Mouse (Mus musculus): ENCODE measurements around the gene Slc9a9. TPM values are rescaled to one million over a fixed set of nuclear protein-coding genes. Genes with fewer than 3 reads are reported as not detected.

The Slc9a9 gene
- 2.3 TPM in 2 replicates for polyA plus RNA-seq (2015; fragmentation: Nextera tagmentation; extraction: Ambion mirVana)

DNA sequence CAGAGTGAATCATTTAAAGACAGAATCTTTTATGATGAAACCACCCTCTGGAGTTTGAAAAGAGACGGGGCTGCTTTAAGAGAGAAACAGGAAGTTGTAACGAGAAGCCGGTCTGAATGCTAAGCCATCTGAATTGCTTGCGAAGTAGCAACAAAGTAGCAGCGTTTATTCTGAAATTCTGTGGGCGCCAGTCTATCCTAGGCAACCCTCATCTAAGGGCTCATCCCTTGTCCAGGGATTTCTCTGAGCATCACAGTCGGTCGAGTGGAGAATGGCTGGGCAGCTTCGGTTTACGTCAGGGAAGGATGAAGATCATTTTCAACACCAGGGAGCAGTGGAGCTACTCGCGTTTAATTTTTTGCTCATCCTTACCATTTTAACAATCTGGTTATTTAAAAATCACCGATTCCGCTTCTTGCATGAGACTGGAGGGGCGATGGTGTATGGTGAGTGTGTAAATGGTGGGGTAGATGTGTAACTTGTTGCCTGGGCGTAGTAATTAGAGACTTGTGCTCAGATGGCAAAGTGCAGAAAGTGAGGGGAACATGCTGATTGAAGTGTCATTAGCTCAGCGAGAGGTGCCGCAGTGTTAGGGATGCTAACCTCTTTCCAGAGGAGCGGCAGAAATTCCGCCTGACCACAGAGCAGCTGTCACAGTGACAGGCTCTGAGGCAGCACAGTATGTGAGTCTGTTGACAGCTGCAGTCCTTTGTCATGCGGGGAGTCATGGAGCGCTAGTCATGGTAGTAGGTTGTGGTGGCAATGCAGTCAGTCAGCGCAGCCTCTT, at the start of gene Slc9a9:
Slc9a9 (plus strand) TSS at position 119 of the 787 bp plus-strand sequence.
- peak within 1 kb of the TSS; percentile 63 for H3K4me3 ChIP-seq (ENCODE audit: low read depth, low read length)
- ATAC-seq (peak; percentile 57), DNase-seq (no peak)
- peaks cover 9% of the 10 kb centered on the region; the same call in 1 of the 2 replicates for H3K4me1 ChIP-seq (ENCODE audit: insufficient read depth)
- no peak for TF ChIP-seq EP300 (IDR thresholded peaks at IDR 0.05; ENCODE audit: low read depth)
- no peak for TF ChIP-seq CTCF (IDR thresholded peaks at IDR 0.05; ENCODE audit: low read depth)
- H3K27me3 ChIP-seq (ENCODE audit: insufficient read depth, low read length) = no peaks in the 10 kb centered on the region
- peak within 1 kb of the TSS; percentile 65 for H3K9ac ChIP-seq (replicated peaks)
- peak within 1 kb of the TSS; percentile 77 for H3K4me2 ChIP-seq (ENCODE audit: low read depth, low read length)
- peak within 1 kb of the TSS; percentile 60; the same call in 1 of the 2 replicates for H3K27ac ChIP-seq (ENCODE audit: low read depth)
- H3K9me3 ChIP-seq (ENCODE audit: low read length) = no peaks in the 10 kb centered on the region
- no peaks in the 10 kb centered on the region for H3K36me3 ChIP-seq (replicated peaks; ENCODE audit: insufficient read depth, low read length)
- 2% methylated on average over 23 of the region's 23 CpGs for WGBS (ENCODE audit: insufficient replicate concordance)

DNA sequence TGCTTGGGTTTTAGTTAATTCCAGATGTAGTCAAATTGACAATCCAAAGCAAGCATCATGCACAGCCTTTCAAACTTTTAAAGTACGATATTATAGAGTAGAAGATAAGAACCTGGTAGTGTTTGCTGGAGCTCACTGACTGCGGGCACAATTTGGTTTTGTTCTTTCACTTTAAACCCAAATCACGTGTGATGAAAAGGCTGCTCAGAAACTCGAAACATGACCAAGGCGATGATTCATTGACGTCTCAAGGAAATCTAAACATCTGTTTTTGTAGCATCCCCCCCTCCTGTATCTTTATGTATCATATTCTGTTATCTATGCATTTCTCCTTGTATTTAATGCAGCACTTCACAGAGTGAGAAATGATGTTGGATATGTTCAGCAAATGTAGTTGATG, 49.4 kb upstream of the Slc9a9 start:
- Histone ChIP-seq H3K4me2 (ENCODE audit: low read depth, low read length) (no peak overlapping the region), H3K9ac (replicated peaks) (no peak overlapping the region), H3K4me1 (ENCODE audit: insufficient read depth) (no peaks in the 10 kb centered on the region), H3K9me3 (ENCODE audit: low read length) (no peaks in the 10 kb centered on the region), H3K36me3 (replicated peaks; ENCODE audit: insufficient read depth, low read length) (no peaks in the 10 kb centered on the region), H3K4me3 (ENCODE audit: low read depth, low read length) (no peak overlapping the region), H3K27me3 (ENCODE audit: insufficient read depth, low read length) (no peaks in the 10 kb centered on the region), H3K27ac (ENCODE audit: low read depth) (no peak overlapping the region)
- no peak for ATAC-seq
- TF ChIP-seq CTCF (IDR thresholded peaks at IDR 0.05; ENCODE audit: low read depth) = no peak
- no peak for TF ChIP-seq EP300 (IDR thresholded peaks at IDR 0.05; ENCODE audit: low read depth)
- DNase-seq = no peak
- WGBS (ENCODE audit: insufficient replicate concordance) = 79% methylated on average over 6 of the region's 6 CpGs

DNA sequence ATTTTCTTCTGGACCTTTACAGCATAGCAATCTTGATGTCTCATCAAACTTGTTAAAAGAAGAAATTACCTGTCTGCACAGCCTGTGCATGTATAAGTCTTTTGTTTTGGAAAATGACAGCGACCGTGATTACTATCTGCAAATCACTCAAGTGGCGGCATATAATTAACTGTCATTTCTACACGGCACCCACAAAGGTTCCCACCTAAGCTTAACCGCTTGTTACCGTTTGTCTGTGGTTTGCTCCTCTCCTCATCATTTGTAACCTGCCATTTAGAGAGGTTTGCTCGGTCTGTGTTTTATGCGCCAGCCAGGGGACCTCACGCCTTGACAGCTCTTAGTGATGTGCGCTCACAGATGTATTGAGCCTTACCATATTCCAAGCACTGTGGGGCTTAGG, 48.9 kb upstream of the Slc9a9 start:
- ATAC-seq (no peak), DNase-seq (no peak)
- no peak for TF ChIP-seq EP300 (IDR thresholded peaks at IDR 0.05; ENCODE audit: low read depth)
- no peak for TF ChIP-seq CTCF (IDR thresholded peaks at IDR 0.05; ENCODE audit: low read depth)
- Histone ChIP-seq H3K9ac (replicated peaks) (no peak overlapping the region), H3K9me3 (ENCODE audit: low read length) (no peaks in the 10 kb centered on the region), H3K4me1 (ENCODE audit: insufficient read depth) (no peaks in the 10 kb centered on the region), H3K27me3 (ENCODE audit: insufficient read depth, low read length) (no peaks in the 10 kb centered on the region), H3K4me2 (ENCODE audit: low read depth, low read length) (no peak overlapping the region), H3K36me3 (replicated peaks; ENCODE audit: insufficient read depth, low read length) (no peaks in the 10 kb centered on the region), H3K4me3 (ENCODE audit: low read depth, low read length) (no peak overlapping the region), H3K27ac (ENCODE audit: low read depth) (no peak overlapping the region)
- 73% methylated on average over 10 of the region's 10 CpGs for WGBS (ENCODE audit: insufficient replicate concordance)

DNA sequence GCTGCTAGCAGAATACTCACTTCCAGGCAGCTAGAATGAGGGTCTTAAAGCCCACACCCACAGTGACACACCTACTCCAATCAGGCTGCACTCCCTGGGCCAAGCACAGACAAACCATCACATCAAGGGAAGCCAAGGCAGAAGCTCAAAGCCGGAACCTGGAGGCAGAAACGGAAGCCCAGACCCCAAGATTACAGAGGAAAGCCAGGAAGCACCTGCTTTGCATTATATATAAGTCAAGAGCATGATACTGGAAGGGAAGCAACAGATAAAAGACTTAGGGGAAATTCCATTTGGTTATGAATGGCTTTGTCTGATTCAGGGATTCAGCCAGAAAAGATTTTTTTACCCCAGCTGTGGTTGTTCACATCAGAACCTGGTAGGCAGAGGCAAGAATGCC, 47.8 kb upstream of the Slc9a9 start:
- Histone ChIP-seq H3K4me2 (ENCODE audit: low read depth, low read length) (no peak overlapping the region), H3K4me1 (ENCODE audit: insufficient read depth) (no peaks in the 10 kb centered on the region), H3K4me3 (ENCODE audit: low read depth, low read length) (no peak overlapping the region), H3K9ac (replicated peaks) (no peak overlapping the region), H3K9me3 (ENCODE audit: low read length) (no peaks in the 10 kb centered on the region), H3K36me3 (replicated peaks; ENCODE audit: insufficient read depth, low read length) (no peaks in the 10 kb centered on the region), H3K27ac (ENCODE audit: low read depth) (no peak overlapping the region), H3K27me3 (ENCODE audit: insufficient read depth, low read length) (no peaks in the 10 kb centered on the region)
- DNase-seq (no peak), ATAC-seq (0 out of 2 replicates have a peak, but pooled peaks have one; percentile 25)
- 33% methylated on average over 2 of the region's 2 CpGs for WGBS (ENCODE audit: insufficient replicate concordance)
- TF ChIP-seq EP300 (IDR thresholded peaks at IDR 0.05; ENCODE audit: low read depth) (peak; percentile 43; the same call in 1 of the 2 replicates), CTCF (IDR thresholded peaks at IDR 0.05; ENCODE audit: low read depth) (no peak)

DNA sequence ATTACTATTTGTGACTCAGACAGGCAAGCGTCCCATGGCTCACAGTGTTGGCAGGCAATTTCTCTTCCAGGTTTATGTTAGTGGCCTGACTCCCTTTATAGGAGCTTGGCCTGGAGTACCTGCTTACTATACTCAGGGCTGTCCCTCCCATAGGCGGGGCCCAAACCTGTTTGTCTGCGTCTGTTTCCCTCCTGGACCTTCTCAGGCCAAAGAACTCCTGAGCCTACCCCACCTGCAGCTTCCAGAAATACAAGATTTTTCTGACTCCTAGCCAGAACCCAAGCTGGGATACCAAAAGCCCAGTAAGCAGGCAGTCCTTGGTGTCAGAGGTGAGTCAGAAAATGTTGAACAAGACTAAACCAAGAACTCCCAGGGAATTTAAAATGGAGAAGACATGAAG, 43.0 kb upstream of the Slc9a9 start:
- no peak overlapping the region for H3K4me3 ChIP-seq (ENCODE audit: low read depth, low read length)
- H3K4me2 ChIP-seq (ENCODE audit: low read depth, low read length) = no peak overlapping the region
- TF ChIP-seq CTCF (IDR thresholded peaks at IDR 0.05; ENCODE audit: low read depth) (no peak), EP300 (IDR thresholded peaks at IDR 0.05; ENCODE audit: low read depth) (no peak)
- no peak overlapping the region for H3K9ac ChIP-seq (replicated peaks)
- no peak for ATAC-seq
- DNase-seq = no peak
- no peaks in the 10 kb centered on the region for H3K9me3 ChIP-seq (ENCODE audit: low read length)
- 87% methylated on average over 3 of the region's 3 CpGs for WGBS (ENCODE audit: insufficient replicate concordance)
- H3K4me1 ChIP-seq (ENCODE audit: insufficient read depth) = no peaks in the 10 kb centered on the region
- H3K27me3 ChIP-seq (ENCODE audit: insufficient read depth, low read length) = no peaks in the 10 kb centered on the region
- no peaks in the 10 kb centered on the region for H3K36me3 ChIP-seq (replicated peaks; ENCODE audit: insufficient read depth, low read length)
- H3K27ac ChIP-seq (ENCODE audit: low read depth) = no peak overlapping the region

DNA sequence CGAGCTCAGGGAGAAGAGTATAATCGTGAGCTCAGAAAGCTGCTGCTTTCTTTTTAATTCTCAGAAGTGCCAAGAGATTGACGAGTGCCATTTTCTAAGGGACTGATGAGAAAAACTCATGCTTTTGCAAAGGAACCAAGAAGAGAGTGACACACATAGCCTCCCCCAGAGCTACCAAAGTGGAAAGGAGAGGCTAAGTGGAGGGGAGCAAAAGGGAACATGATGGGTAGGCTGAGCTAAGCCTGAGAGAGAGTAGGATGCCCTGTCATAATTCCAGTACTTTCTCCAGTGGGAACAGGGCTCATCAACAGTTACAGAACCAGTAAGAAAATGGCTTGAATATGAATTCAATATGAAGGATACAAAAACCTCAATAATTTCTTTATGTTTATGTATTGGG, 40.8 kb upstream of the Slc9a9 start:
- WGBS (ENCODE audit: insufficient replicate concordance) = 66% methylated on average over 3 of the region's 3 CpGs
- no peak overlapping the region for H3K4me2 ChIP-seq (ENCODE audit: low read depth, low read length)
- no peaks in the 10 kb centered on the region for H3K27me3 ChIP-seq (ENCODE audit: insufficient read depth, low read length)
- no peaks in the 10 kb centered on the region for H3K36me3 ChIP-seq (replicated peaks; ENCODE audit: insufficient read depth, low read length)
- no peak overlapping the region for H3K4me3 ChIP-seq (ENCODE audit: low read depth, low read length)
- no peak for ATAC-seq
- no peak for DNase-seq
- H3K9me3 ChIP-seq (ENCODE audit: low read length) = no peaks in the 10 kb centered on the region
- TF ChIP-seq EP300 (IDR thresholded peaks at IDR 0.05; ENCODE audit: low read depth) (no peak), CTCF (IDR thresholded peaks at IDR 0.05; ENCODE audit: low read depth) (no peak)
- no peak overlapping the region for H3K9ac ChIP-seq (replicated peaks)
- H3K27ac ChIP-seq (ENCODE audit: low read depth) = no peak overlapping the region
- no peaks in the 10 kb centered on the region for H3K4me1 ChIP-seq (ENCODE audit: insufficient read depth)
